Mouse (Mus musculus) frontal cortex, adult (tissue): ENCODE data around the gene Cachd1.

Experiments used
- ATAC-seq: cut with Nextera tagmentation; 2 replicates; pipeline ENCODE4 v1.9.2; 2017; ENCODE audit warnings: mild to moderate bottlenecking, moderate library complexity, mixed read lengths; ENCODE audit not compliant: low TSS enrichment

Gene Cachd1

DNA sequence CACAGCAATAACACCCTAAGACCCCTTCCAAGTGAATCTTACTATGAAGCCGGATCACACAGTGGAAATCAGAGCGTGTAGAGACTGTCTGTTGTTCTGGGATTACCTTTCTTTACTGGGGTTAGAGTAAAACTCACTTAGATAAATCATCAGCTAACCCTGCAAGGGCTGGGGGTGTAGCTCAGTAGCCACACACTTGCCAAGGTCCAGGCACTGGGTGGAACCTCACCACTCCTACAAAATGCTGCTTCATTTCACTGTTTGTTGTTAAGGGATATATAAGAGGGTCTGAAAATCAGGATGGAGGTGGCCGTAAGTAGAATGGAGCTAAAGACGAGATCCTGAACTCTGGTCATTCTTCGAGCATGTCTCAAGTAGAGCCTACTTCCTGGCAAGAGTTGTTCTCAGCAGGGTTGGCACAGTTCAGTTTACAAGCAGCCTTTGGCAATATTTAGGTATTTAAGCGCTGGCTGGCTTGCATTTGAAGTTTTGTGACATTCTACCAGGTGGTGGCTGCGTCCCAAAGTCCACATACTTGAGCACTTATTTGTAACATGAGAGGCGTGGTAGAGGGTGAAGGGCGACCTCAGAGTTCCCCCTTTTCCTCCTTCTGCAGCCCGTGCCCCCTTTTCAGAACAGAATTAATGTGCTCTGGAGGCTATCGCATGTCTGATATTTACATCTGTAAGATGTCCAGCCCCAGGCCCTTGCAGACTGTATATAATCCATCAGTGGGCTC, 146.5 kb downstream of the Cachd1 start:
- no peak for ATAC-seq

DNA sequence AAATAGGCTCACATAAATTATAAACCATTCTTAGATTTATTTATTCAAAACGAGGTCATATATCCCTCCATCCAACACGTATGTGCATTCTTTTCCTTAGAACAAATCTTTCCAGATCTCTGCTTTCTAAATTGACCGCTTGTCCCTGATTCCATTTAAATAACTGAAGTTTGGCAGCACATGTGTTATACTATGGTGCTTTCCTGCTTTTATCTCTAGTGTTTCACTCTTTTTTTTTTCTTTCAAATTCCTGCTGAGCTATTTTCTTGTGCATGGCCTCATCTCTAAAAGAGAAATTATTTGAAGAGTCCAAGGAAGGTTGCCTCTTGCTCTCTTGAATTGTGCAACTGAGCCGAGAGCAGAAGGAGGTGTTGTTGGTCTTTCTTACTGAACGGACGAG, 147.1 kb downstream of the Cachd1 start:
- no peak for ATAC-seq

DNA sequence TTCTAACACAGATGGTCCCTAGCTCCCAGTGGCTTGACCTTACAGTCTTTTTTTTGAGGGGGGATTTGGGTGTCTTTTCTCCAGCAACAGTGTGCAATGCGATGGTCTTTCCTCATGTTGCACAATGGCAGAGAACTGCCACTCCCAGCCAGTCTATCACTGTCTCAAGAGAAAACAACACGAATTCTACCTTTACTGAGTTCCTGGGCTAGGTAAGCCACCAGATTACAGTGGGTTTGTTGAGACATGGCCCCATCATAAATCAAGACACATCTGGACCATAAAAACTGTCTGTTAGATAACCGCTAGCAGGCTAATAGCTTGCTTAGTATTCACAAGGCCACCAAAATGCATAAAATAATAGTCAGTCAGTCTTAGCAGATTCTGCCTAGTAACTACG, 147.8 kb downstream of the Cachd1 start:
- ATAC-seq, result no peak

DNA sequence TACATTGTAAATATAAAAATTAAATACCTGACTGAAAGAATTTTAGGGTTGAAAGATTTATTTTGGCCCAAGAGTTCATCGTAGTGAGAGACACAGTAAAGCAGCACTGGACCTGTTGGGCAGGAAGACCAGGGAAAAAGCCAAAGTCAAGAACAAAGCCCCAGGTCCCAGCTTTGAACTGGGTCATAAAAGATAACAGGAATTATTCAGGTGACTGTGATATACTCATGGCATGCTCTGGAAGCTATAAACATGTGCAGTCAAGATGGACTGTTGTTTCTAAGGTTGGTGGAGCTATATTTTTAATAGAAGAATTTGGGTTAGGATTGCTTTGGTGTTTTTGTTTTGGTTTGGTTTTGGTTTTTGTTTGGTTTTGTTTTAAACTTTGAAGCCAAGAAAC, 148.7 kb downstream of the Cachd1 start:
- ATAC-seq, result no peak

DNA sequence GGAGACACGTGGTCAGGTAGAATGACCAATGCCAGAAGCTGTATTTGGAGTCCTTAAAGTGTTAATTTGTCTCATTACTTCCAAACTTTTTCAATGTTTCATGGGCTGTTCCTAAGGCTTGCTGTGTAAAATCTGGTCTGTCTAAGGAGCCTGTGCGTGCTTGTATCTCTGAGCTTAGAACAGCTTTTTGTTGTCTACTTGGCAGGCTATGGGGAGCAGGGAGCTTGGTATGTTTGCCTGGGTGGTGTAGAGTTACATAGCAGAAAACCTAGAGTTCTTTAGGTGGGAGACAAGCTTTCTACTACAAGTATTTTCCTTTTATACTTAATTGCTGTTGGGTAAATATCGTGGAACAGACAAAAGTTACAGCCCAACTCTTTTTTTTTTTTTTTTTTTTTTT, 150.1 kb downstream of the Cachd1 start:
- no peak for ATAC-seq

DNA sequence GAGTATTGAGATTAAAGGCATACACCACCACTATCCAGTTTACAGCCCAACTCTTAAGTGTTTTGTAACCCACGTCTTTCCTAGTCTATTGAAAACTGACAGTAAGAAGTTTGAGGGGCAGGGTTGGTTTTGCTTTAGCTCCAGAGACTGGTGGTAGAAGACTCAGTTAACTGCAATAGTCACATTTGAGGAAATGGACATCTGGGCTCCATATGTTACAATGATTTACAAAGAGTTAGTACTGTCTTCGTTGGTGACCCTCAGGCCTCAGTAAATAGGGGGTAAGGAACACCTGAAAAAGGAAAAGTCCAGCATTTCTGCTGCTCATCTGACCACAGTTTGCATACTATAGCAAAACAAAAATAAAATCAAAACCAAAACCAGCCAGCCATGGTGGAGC, 150.6 kb downstream of the Cachd1 start:
- ATAC-seq, result no peak

DNA sequence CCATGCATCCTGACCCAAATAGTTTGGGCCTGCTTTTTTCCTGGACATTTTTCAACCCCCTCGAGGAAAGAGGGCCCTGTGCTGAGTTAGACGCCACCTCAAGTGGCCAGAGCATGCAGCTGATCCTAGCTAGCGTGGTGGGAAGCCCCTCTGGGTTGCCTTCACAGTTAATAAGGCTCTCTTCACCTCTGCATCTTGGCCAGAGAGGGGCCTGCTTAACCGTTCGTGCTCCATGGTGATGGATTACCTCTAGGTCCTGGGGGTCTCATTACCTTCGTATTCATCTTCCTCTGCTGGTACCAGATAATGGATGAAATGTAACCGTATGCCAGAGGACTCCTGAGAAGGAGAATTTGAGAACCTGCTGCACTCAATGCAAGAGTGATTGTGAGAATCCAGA, 167.2 kb downstream of the Cachd1 start:
- ATAC-seq, result no peak

DNA sequence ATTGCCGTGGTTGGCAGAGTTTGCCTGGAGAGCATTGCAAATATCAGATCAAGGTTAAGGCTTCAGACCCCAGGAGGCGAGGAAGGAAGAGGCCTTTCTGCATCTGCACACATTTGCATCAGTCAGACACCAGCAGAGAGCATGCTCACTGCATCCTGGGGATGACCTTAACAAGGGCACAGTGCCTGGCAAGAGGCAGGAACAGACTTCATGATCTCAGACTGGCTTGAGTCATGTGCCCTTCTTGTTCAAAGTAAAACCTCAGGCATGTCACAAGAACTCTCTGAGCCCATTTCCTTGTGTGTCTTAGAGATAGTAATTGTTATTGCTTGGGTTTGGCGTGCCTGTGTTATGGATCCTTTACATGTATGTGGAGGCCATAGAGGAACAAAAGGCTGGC, 167.8 kb downstream of the Cachd1 start:
- ATAC-seq, result no peak

DNA sequence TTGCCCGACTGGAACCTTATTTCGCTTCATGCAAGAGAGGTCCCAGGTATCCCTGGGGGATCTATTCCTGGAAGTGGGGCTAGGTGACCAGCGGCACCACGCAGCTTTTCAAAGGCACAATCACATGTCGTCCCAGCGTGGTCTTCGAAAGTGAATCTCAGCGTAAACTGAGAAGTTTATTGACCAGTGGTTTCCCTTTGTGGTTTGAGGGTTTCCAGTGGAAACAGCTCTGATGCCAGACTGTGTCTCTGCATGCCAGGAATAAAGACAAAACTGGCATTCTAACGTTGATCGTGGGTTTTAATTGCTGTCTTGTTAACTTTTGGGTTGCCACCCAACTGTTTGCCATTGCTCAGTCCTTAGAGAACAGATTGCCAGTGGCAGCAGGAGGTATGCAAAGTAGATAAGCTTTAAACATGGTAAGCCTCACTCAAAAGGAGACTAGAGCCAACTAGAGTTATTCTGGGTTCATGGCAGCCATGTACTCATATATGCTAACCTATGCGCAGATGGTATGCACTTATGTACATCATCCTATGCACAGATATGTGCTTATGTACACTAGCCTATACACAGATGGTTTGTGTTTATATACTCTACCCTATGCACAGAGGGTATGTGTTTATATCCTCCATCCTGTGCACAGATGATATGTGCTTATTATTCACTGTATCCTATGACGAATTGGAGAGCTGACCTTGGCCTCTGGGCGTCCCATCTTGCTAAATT, 168.9 kb downstream of the Cachd1 start:
- peak; percentile 67 for ATAC-seq

DNA sequence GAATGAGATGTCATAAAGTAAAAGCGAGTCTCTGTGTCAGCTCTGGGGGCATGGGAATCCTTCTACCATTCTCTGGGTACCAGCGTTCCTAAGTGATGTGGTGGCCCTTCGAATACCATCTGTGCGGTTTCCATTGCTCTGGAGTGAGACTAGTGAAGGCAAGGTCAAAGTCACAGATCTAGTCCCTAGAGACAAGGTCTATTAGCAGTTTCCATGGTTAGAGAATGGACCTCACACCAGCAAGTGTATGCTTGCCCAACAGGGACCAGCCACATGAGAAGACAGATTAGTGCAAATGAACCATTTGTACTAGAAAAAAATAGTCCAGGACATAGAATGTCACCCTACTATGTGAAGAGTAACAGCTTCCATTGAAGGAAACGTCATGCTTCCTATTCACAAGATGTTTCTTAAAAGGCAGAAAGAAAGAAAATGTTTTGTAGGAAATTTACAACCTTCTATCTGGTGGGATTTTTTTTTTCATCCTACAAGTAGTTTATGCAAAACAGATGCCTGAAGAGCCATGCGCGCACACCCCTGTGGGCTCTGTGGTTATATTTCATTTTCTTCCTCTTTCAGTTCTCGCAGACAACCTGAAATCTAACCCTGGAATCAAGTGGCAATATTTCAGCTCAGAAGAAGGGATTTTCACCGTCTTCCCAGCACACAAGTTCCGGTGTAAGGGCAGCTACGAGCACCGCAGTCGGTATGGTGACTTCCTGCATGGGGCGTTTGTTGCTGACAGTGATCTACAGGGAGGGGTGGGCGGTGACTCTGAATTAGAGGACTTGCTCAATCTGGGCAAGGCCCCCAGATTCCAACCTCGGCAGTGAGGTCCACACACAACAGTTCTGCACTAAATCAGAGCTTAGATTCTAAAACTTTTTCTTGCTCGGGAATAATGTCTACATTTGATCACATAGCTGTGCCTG, 172.3 kb downstream of the Cachd1 start:
- no peak for ATAC-seq

DNA sequence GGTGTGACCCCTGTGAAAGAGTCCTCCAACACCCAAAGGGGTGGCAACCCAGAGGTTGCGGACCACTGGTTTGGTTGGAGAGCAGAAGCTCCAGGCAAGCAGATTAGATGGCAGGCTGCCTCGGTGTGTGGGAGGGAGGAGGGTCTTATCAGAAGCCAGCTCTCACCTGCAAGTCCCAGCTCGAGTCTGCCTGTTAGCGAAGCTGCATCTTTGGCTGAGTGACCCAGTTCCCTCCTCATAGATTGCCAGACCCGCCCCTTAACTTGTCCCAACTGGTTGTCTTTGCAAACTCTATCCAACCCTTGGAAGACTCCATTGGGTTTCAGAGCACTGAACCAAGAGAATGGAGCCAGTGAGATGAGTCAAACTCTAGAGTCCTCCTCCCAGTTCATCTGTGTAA, 173.8 kb downstream of the Cachd1 start:
- ATAC-seq, result no peak

DNA sequence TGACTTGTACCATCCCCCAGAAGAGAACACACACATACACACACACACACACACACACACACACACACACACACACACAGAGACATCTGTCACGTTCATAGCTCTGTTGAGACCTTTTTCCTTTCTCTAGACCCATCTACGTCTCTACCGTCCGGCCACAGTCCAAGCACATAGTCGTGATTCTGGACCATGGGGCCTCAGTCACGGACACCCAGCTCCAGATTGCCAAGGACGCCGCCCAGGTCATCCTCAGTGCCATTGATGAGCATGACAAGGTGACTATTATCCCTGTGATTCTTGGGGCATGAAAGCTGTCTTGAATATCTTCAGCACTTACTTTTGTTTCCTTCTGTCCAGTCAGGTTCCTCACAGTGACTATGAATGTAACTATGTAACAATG, 175.4 kb downstream of the Cachd1 start:
- ATAC-seq, result no peak

DNA sequence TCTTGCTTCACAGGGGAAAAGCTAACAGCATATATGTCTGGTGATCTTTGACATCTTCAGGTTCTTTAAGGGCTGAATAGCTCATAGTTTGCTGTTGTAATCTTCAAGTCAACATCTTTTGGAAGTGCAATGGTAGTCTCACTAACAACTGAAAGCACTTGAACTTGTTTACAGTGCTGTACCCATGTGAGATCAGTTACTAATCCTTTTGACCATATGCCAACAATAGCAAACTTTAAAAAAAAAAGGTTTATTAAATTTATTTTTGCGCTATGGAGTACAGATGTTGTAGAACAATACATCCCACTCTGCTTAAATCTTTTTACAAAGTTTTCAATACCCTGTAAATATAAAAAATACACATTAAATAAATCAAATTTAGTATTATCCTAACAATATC, 186.9 kb downstream of the Cachd1 start:
- no peak for ATAC-seq

DNA sequence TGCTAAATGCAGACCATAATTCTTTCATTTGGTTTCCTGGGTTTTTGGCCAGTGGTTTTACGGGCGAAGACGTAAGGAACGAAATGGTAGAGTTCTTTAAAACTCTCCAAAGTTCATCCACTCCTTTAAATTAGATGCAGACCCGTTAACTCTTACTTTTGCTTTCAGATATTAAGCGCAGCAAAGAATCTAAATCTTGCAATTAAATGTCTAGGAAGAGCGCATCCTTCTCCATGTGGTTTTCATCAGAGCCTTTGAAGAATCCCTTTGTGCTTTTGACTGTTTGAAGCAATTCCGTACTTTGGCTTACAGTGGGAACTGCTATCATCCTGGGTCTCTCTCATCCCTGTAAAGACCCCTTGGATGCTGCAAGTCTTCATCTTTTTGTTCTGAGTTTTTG, 187.3 kb downstream of the Cachd1 start:
- ATAC-seq, result no peak

DNA sequence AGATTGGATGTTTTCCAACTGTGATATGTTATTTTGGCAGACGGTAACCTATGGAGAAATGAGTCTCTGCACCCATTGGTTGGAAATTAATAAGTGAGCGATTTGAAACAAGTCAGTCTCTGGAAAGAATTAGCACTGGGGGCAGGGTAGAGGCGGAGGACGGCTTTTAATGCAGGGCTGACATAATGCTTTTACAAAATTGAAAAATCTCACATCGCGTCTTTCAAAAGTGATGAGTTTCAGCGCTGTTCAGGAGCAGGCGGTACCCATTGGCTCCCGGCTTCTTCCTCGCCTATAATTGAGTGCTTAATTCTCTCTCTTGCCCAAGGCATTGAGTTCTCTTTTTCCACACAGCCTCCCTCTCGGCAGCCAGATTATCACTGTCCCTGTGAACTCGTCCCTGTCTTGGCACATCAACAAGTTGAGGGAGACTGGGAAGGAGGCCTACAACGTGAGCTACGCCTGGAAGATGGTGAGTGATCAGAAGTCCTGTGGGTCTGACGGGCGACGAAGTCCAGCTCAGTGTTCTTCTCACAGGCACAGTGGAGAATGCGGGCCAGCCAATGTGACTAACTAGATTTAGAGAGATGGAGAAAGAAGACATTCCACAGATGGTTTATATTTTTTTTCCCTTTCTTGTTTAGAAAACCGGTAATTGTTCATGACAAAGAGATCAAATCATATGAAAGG, 191.4 kb downstream of the Cachd1 start:
- no peak for ATAC-seq

DNA sequence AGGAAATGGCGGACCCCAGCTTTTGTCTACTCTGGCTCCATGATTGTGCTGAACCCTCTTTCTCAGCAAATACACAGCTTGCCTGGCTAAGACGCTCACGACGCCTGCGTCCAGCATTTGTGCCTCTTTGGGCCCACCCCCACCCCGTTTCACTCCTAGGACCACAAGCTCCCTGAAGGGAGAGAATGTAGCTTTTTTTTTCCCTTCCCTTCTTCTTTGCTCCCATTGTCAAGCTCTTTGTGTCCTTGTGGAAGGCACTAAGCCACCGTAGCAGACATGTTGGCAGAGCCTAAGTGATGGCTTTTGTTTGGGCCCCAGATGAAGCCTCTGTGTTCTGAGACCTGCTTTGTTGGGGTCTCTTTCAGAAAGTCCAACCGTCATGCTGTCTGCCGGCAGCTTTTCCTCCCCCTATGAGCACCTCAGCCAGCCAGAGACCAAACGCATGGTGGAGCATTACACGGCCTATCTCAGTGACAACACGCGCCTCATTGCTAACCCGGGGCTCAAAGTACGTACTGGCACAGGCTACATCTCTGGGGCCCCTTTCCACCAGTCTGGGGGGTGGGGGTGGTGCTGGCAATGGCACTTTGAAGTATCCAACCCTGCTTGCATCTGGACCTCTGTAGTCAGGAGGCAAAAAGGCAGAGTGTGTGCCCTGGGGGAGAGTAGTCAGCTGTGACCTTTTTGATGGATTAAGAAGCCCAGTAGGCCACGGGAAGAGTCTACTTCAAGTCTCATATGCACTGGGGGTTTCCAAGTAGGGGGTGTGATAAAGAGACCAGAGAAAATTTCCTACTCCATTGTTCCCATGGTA, 197.4 kb downstream of the Cachd1 start:
- ATAC-seq, result no peak

DNA sequence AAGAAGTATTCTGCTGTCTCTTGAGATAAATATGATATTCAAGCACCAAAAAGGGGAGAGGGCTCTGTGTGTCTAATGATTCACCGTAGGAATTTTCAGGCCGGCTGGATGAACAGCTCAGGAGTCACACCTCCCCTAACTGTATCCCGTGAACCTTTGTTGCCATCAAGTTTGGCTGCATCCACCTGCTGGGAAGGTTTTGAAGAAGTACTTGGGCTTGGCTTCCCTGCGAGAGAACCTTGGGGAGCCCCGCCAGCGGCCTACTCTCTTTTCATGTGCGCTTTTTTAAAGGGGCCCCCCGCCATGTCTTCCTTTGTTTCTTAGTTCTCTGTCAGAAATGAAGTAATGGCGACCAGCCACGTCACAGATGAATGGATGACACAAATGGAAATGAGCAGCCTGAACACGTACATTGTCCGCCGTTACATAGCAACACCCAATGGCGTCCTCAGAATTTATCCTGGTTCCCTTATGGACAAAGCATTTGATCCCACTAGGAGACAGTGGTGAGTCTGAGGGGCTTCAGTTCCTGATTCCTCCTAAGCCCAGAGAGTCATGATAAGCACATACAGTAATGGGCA, 198.1 kb downstream of the Cachd1 start:
- ATAC-seq, result no peak

DNA sequence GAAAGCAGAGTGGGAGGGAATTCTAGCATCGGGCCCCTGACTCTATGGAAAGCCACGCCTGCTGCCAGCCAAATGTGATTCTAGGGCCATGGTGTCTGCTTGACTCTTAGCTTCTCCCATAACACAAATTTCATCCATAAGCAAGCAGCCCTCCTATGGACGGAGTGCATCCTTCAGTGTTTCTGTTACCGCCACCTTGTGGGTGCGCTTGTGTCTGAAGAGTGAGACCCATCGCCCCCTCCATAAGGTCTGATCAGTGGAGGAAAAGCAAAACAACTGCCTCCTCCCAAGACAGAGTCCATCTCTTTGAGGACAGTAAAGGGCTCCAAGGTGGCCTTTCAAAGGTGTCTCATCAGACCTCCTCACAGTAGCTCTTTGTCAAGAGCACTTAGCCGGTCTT, 201.0 kb downstream of the Cachd1 start:
- ATAC-seq, result no peak

DNA sequence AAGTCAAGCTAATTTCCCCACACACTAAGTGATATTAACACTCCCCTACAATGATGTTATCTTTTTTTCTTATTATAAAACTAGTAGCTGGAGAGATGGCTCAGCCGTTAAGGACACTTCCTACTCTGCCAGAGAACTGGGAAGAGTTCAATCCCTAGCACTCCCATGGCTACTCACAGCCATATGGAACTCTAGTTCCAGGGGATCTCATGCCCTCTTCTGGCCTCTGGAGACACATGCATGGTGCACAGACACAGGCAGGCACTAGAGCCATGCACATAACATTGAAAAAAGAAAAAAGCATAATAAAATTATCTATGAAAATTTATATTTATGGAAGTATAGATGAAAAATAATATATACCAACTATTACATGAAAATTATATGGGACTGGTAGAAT, 210.7 kb downstream of the Cachd1 start:
- no peak for ATAC-seq

DNA sequence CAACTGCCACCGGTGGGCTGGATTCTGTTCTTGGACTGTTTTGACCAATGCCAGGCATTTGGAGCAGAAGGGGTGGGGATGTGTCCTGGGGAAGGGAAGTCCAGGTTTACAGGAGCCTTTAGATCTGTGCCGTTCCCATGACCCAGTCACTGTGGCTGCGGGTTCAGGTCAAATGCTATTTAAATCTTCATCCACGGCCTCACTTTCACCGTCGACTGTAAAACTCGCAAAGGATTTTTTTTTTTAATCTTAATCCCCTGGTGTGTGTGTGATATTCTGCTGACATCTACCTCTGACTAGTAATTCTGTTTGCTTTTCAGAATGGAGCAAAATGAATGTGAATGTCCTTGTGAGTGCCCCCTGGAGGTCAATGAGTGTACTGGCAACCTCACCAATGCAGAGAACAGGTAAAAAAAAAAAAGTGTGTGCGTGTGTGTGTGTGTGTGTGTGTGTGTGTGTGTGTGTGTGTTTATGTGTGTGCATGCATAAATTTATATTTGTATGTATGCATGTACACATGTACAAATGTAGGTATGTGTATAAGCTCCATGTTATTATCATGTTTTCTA, 211.8 kb downstream of the Cachd1 start:
- peak; percentile 57 for ATAC-seq
